Mouse (Mus musculus) heart, adult 8-10 months (tissue): ENCODE data around the gene Zfp850. TPM values are rescaled to one million over a fixed set of nuclear protein-coding genes. Genes with fewer than 3 reads are reported as not detected.
"Not testable (repeated sequence)": the region's sequence is repeated elsewhere in the genome, so short reads cannot be mapped to it uniquely, and the experiment has no call there.

Experiments used
- DNase-seq: peaks from one replicate; pipeline ENCODE4 v3.0.0; 2022; ENCODE audit warnings: low spot score
- total RNA-seq, 4 experiments: library from RNA; stranded (reverse); gene quantifications; 2 replicates each; pipeline ENCODE4 v1.2.4; 2022

Gene Zfp850
- total RNA-seq, result 1 to 10 TPM in 1 of 4 experiments, under 1 TPM in 3; 0.65 to 1.1 (median 0.85) TPM

DNA sequence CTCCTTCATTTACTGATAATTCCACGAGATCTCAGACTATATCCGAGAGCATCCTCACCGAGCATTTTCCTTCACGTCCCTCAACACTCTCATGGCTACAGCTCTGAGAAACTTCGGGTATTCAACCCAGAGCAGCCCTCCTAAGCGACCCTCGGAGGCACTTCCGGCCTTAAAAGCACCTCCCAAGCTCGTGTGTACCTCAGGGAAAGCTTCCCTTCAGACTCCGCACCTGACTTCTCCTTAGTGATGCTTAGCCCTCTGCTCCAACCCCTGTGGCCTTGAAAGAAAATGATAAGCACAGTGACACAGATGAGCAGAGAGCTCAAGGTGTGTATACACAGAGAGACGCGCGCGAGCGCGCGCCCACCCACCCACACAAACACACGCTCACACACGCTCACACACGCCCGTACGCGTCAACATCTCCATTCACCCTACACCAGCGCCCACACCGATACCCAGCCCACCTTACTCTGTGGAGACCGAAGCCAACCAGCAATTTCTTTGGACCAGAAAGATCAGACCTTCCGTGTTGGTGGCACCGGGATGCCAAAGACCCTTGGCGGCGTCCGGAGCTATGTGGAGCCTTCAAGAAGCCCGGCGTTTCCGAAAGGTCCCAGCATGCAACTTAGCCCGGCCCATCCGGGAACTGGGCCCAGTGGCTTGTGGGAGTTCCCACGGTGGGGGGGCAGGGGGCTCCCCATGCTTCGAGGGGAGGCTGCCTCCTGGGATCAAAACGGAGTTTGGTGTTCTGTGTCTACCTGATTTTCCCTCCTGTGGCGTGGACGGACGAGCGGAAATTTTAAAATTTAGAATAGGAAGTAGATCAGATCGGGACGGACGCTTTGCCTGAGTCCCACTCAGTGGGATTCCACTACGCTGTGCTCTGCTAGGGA lies at the start of gene Zfp850:
Gene Zfp850, minus strand, starts transcription at position 567 of the 896 bp plus-strand sequence.
- DNase-seq, result peak; percentile 74

DNA sequence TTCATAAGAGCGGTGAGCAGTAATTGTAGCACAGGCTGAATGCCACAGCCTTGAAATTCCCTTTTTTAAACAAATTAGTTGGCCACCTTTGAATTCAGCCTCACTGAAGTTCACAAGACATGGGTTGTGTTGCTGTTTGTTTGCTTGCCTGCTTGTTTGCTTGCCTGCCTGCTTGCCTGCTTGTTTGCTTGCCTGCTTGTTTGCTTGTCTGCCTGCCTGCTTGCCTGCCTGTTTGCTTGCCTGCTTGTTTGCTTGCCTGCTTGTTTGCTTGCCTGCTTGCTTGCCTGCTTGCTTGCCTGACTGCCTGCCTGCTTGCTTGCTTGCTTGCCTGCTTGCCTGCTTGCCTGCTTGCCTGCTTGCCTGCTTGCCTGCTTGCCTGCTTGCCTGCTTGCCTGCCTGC lies 46.1 kb upstream of the Zfp850 start:
- no peak for DNase-seq

DNA sequence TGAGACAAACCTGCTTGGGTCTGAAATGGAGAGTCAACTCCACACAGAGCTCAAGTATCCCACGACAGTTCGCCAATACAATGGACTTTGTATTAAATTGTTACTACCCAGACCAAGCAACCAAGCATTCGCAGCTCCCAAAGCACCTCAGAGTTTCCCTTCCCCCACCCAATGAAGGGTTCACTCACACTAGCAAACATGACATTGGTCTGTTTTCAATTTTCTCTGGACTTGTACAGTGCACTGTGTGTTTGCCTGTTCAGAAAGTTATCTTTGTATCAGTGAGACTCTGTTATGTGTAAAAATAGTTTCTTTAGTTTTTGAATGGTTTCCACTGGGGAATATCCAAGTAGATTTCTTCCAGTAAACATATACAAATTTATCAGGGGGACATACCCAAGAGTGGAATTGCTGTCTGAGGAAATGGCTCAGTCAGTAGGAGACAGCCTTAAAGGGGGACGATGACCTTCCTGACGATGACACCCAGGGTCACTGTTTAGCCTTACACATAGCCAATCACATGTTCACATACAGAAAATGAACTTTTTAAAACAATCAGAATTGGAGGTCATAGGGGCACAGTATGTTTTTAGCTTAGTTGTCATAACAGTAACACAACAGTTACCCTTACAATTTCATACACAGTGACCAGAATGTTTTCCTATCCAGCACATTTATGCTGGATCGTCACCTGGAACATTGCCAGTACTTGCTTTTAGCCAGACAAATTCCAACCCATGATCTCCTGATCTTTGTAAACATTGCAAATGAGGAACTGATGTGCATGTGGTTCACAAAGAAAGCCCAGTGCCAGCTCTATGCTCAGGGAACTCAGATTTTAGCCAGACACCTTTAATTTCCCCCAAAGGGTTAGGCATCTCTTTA lies 39.4 kb upstream of the Zfp850 start:
- DNase-seq, result no peak

DNA sequence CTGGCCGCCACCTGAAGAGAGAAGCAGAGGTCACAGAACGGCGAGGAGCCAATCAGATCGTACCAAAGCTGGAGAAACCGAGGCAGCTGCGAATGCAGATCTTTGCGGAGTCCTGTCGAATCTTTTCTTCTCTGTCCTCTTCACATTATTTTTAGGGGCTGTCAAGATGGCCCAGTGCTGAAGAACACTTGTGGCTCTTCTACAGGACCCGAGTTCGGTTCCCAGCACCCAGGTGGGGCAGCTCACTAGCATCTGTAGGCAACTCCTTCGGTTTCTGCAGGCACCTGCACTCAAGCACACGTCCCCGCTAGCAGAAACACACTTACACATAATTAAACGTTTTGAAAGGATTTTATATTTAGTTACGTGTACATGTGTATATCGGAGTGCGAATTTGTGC lies 36.7 kb upstream of the Zfp850 start:
- DNase-seq, result no peak

DNA sequence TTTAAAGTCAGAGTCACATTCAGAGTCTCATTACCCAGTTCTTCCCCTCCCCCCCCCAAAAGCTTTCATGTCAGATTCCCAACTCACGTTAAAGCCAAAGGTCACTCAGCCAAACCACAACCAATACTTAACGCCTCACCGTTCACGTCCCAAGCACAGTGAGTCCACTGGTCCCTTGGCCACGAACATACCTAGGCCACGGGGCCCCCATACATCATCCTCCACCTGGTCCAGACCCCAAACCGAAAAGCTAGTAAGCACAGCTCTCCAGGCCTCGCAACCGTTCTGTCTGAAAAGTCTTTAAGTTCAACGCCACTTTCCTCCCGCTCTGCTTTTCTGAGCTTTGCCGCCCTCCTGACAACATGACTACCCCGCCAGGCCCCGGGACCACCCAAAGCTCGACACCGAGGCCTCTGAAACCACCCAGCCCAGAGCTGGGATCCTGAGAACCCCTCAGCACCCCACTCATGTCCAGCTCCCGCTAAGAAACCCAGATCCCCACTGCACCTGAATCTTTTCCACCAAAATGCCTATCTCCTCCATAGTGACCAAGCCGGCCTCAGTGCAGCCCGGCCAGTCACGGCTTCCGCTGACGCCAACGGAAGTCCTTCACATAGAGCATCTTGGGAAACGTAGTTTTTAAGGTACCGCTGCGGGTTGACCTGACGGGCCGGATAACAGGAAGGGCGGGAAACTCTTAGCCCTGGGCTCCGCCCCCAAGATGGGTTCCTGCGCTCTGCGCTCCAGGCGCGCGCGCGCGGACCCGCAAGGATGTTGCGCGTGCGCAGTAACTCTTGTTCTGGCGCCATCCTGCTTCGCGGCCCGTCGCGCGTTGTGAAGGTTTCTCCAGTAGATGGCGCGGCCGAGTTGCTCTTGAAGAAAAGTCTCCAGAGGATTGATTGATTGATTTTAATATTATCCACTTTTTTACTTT lies 35.8 kb upstream of the Zfp850 start, which contains the start of gene Psmc4:
Gene Psmc4, minus strand, starts transcription at position 626 of the 934 bp plus-strand sequence.
- DNase-seq, result peak; percentile 98

DNA sequence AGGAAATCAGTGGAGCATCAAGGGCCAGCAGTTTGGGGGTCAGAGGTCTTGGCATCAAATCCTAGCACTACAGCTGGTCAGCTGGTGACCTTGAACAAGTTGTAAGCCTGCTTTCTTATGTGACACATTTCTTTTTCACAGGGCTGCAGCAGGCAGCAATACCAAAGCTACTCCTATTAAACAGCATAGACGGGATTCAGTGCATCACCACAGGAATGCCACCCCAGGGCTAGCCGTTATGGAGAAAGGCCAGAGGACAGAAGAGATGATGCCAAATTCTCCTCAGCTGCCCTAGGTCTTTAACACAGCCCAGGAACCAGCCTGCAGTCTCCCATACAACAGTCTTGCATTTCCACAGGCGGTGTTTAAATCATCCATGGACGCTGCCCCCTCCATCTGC lies 30.6 kb upstream of the Zfp850 start:
- DNase-seq, result no peak

DNA sequence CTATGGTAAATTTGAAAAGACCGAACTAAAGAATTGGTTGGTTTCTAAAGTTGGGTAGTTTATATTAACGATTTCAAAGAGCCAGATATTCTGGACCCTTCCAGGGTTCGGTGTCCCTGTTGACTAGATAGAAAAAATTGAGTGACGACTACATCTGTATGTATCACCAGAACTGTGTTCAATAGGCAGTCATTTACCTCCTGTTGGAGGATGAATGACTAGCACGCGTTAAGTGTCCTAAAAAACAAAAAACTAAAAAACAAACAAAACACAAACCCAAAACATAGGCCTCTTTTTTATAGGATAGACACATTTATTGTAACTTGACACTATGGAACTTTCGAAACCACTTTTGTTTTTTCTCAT lies 513 bp upstream of the Zfp850 start:
- no peak for DNase-seq

DNA sequence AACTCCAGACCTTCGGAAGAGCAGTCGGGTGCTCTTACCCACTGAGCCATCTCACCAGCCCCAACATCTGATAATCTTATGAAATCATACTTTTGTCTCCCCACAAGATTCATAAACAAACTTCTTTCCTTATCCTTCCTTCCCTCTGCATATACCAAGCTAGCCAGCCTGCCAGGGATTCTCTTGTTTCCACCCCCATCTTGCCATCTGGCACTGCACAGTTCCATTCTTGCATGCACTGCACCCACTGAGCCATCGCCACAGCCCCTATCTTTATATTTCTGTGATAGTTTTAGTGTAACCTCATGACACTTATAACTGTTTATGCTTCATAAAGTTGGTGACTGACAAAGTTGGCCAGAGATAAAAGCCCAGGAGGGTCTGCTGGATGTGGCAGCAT lies 3.6 kb downstream of the Zfp850 start:
- no peak for DNase-seq

DNA sequence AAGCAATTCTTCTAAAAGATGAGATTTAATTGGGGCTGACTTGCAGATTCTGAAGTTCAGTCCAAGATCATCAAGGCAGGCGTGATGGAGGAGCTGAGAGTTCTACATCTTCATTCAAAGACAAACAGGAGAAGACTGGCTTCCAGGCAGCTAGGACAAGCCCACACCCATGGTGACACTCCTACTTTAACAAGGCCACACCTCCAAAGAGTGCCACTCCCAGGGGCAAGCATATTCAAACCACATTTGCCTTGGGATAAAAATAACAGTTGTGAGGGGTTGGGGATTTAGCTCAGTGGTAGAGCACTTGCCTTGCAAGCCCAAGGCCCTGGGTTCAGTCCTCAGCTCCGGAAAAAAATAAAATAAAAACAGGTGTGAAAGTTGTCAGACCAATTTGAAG lies 31.7 kb downstream of the Zfp850 start:
- DNase-seq, result no peak

DNA sequence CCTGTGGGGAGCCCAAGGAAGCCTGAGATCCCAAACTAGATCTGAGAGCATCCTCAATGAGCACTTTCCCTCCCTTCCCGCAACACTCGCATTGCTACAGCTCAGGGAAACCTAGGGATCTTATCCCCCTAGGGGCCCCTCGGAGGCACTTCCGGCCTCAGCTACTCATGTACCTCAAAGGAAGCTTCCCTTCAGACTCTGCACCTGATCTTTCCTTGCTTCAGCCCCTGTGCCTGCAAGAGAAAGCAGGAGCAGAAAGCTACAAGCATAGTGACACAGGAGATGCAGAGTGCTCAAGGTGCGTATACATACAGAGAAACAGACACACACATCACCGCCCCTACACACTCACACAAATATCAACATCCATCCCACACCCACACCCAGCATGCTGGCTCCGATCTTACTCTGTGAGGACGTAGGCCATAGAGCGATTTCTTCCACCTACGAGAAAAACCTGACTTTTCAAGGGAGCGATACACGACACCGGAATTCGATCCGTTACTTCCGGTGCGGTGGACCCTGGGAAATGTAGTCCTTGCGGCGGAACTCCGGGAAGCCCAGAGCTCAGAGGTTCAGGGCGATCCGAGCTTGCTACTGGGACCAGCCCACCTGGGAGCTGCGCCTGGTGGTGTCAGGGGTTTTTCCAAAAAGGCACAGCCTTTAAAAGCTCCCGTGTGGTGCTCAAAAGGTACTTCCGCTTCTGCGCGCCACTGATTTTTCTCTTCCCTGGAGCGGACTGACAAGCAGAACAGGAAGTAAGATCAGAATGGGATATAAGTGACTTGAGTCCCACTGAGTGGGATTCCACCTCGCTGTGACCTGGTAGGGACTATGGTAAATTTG lies 35.0 kb downstream of the Zfp850 start, which contains the start of gene Zfp780b:
Gene Zfp780b, minus strand, starts transcription at position 489 of the 846 bp plus-strand sequence.
- peak; percentile 76 for DNase-seq

DNA sequence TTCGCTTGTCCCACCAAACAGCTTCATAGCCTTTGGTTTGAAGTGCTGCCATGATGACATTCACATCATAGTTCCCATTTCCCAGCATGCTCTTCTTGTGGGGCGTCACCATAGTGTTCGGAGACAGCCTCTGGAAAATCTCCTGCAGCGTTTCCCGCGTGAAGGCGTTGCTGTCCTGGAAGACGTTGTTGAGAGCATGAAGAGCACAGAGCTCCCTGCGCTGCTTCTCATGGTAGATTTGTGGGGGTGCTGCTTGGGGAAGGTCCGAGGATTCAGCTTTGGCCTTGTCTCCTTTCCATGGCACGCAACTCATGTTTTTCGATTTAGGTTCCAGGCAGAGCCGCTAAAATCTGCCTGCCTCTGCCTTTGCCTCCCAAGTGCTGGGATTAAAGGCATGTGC lies 64.5 kb downstream of the Zfp850 start:
- not testable (repeated sequence) for DNase-seq

DNA sequence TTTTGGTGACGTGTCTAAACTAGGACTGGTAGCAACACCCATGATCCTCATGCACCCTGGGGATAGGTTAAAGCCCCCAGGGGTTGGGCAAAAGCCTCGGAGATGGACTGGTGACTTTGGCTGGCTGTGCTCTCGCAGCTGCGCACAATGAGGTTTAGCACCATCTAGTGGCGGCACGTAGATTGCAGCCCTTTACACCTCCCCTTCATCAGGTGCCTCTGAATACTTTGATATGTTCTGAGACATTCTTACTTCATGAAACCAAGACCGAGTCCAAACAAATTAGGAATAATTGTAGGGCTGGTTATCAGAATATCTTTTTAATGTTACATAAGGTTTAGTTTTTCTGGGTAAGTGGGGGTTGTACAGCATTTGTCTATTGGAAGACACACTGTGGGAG lies 72.0 kb downstream of the Zfp850 start:
- DNase-seq, result not testable (repeated sequence)

Other genes starting within 250 kb of the Zfp850 start
- 1 to 10 TPM; 4.0 to 4.9 (median 4.7) TPM for gene Zfp626, start 206.9 kb downstream of the Zfp850 start, total RNA-seq
- 1 to 10 TPM; 1.9 to 2.5 (median 2.2) TPM for gene Zfp59, start 175.5 kb downstream of the Zfp850 start, total RNA-seq
- 1 to 10 TPM; 2.5 to 3.3 (median 2.9) TPM for gene Zfp607a, start 156.6 kb downstream of the Zfp850 start, total RNA-seq
- gene Zfp974, start 84.7 kb downstream of the Zfp850 start, total RNA-seq, result 1 to 10 TPM; 4.3 to 7.0 (median 5.8) TPM
- 1 to 10 TPM; 7.3 to 8.2 (median 7.8) TPM for gene Zfp780b, start 34.9 kb downstream of the Zfp850 start, total RNA-seq
- 10 to 100 TPM; 72.5 to 86.7 (median 82.7) TPM for gene Psmc4, start 36.0 kb upstream of the Zfp850 start, total RNA-seq
- not detected for gene Fcgbp, start 57.1 kb upstream of the Zfp850 start, total RNA-seq
- not detected for gene 9530053A07Rik, start 115.4 kb upstream of the Zfp850 start, total RNA-seq
- 10 to 100 TPM; 31.1 to 33.6 (median 32.1) TPM for gene Fbl, start 155.6 kb upstream of the Zfp850 start, total RNA-seq
- gene Dyrk1b, start 165.4 kb upstream of the Zfp850 start, total RNA-seq, result 10 to 100 TPM; 24.0 to 34.6 (median 31.8) TPM